Comparison of ENCODE assay signal across 9 mouse cellular contexts in the genomic region with DNA sequence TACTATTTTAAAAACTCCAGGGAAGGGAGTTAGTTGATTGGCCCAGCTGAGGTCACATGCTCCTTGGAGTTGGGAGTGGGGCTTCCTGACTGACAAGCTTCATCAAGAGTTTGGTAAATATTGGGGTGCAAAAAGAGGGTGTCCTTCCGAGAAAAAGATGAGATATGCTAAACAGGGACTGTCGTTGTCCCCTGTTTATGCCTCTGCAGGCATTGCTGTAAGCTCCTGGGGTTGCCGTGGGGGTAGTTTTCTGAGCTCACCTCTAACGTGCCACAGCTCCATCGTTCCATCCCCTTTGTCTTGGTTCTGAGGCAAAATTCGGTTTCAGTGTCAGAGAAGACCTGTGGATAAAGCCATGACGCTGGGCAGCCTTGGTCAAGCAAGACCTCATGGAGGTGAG. TPM values are rescaled to one million over a fixed set of nuclear protein-coding genes. Genes with fewer than 3 reads are reported as not detected.
DNase-seq lines count a peak whose midpoint lies in the region; ATAC-seq and TF ChIP-seq lines count a peak whose summit lies in the region.
"Had no signal": no experiment of that assay in that cellular context is flagged by ENCODE, and none has a peak within 500 bp of the region (broad histone marks: within the 10 kb centered on the region; RNA-seq: fewer than 3 reads in every experiment).

A gene (plus strand): TSS at position 301 of the 400 bp plus-strand sequence.

- intact Hi-C loops in heart, postnatal 14 days (cut with DNase I), result loop anchor here (2.0 kb wide), 1 partner anchor 46 kb away; no protein-coding TSS in a partner anchor

- no peak for ATAC-seq in kidney, embryonic 16.5 days (ENCODE audit: low FRiP score, low TSS enrichment)

- no peak within 1 kb of the TSS for H3K9ac ChIP-seq in kidney, embryonic 16.5 days (replicated peaks; ENCODE audit: low read length)
- H3K9ac ChIP-seq: liver, embryonic 13.5 days had no signal

- TF ChIP-seq CTCF in thymus, adult 2 months (IDR thresholded peaks at IDR 0.05; ENCODE audit: borderline replicate concordance, control insufficient read depth, extremely low read depth, insufficient read depth, low read length, poor library complexity), result no peak

- no peaks in the 10 kb centered on the region for H3K9me3 ChIP-seq in kidney, embryonic 16.5 days (ENCODE audit: low read length)
- H3K9me3 ChIP-seq in limb, embryonic 10.5 days (replicated peaks), result no peaks in the 10 kb centered on the region
- H3K9me3 ChIP-seq: liver, embryonic 13.5 days had no signal

- no peak for TF ChIP-seq POLR2A in thymus, adult 2 months (IDR thresholded peaks at IDR 0.05; ENCODE audit: control insufficient read depth, extremely low read depth, insufficient read depth, low read length, poor library complexity)

- H3K4me1 ChIP-seq in kidney, embryonic 16.5 days (ENCODE audit: insufficient read depth, low read length), result no peaks in the 10 kb centered on the region
- H3K4me1 ChIP-seq in limb, embryonic 10.5 days, result 0 out of 2 replicates have a peak, but pooled peaks cover 3% of the 10 kb centered on the region
- H3K4me1 ChIP-seq in thymus, adult 2 months (replicated peaks; ENCODE audit: control insufficient read depth, insufficient read depth, low read length), result no peaks in the 10 kb centered on the region
- H3K4me1 ChIP-seq: liver, embryonic 13.5 days had no signal

- no peaks in the 10 kb centered on the region for H3K27me3 ChIP-seq in kidney, embryonic 16.5 days (ENCODE audit: insufficient read depth, low read length)
- H3K27me3 ChIP-seq in limb, embryonic 10.5 days (ENCODE audit: low read depth, poor library complexity, severe bottlenecking), result no peaks in the 10 kb centered on the region
- H3K27me3 ChIP-seq in thymus, adult 2 months (ENCODE audit: control insufficient read depth, insufficient read depth, low read length), result no peaks in the 10 kb centered on the region
- H3K27me3 ChIP-seq: liver, embryonic 13.5 days had no signal

- 83% methylated on average over 7 of the region's 7 CpGs for WGBS in kidney, embryonic 16.5 days
- 81% methylated on average over 7 of the region's 7 CpGs for WGBS in limb, embryonic 10.5 days
- WGBS in thymus, adult 2 months, result 87% methylated on average over 7 of the region's 7 CpGs

- no peak within 1 kb of the TSS for H3K4me2 ChIP-seq in kidney, embryonic 16.5 days (replicated peaks; ENCODE audit: low read depth, low read length)
- H3K4me2 ChIP-seq: liver, embryonic 13.5 days had no signal

- DNase-seq in kidney, postnatal 36 days, result no peak
- no peak for DNase-seq in adrenal gland, postnatal 4 days (ENCODE audit: low spot score in 2 of 2)
- DNase-seq in heart, postnatal 14 days, result no peak
- DNase-seq in limb, embryonic 10.5 days (ENCODE audit: low spot score), result no peak
- DNase-seq in thymus, adult 2 months, result no peak
- no peak for DNase-seq in cerebellum, postnatal 14 days
- DNase-seq in right cerebral cortex, adult 18-20 months, result no peak
- DNase-seq: liver, embryonic 13.5 days had no signal

- no peak within 1 kb of the TSS for H3K27ac ChIP-seq in kidney, embryonic 16.5 days (ENCODE audit: low read length)
- H3K27ac ChIP-seq in limb, embryonic 10.5 days, result no peak within 1 kb of the TSS
- H3K27ac ChIP-seq in thymus, adult 2 months (ENCODE audit: control insufficient read depth, insufficient read depth, low read length), result no peak within 1 kb of the TSS
- H3K27ac ChIP-seq: liver, embryonic 13.5 days had no signal

- no peak within 1 kb of the TSS for H3K4me3 ChIP-seq in kidney, embryonic 16.5 days (ENCODE audit: low read length)
- no peak within 1 kb of the TSS for H3K4me3 ChIP-seq in limb, embryonic 10.5 days
- no peak within 1 kb of the TSS for H3K4me3 ChIP-seq in thymus, adult 2 months (ENCODE audit: control insufficient read depth, insufficient read depth, low read length)
- H3K4me3 ChIP-seq: liver, embryonic 13.5 days had no signal

- H3K36me3 ChIP-seq in kidney, embryonic 16.5 days (ENCODE audit: insufficient read depth, low read length), result no peaks in the 10 kb centered on the region
- H3K36me3 ChIP-seq in limb, embryonic 10.5 days, result no peaks in the 10 kb centered on the region
- no peaks in the 10 kb centered on the region for H3K36me3 ChIP-seq in thymus, adult 2 months (ENCODE audit: control insufficient read depth, insufficient read depth, low read length)
- H3K36me3 ChIP-seq: liver, embryonic 13.5 days had no signal

RNA-seq across cellular contexts. Expression of the gene that starts here (rescaled TPM):
- 24.0 and 24.1 TPM in 2 replicates for polyA plus RNA-seq in kidney, embryonic 16.5 days (2015; fragmentation: Nextera tagmentation; extraction: Ambion mirVana)
- 10 to 100 TPM; 38.0 to 38.1 TPM for total RNA-seq in adrenal gland, postnatal 4 days (2021)
- 10 to 100 TPM; 15.1 to 17.9 TPM for total RNA-seq in heart, postnatal 14 days (2021)
- polyA plus RNA-seq in limb, embryonic 10.5 days (2016; fragmentation: Nextera tagmentation; extraction: Ambion mirVana), result 43.8 and 44.0 TPM in 2 replicates
- polyA plus RNA-seq in thymus, adult 2 months (2012; rRNA removed), result 2.9 and 3.9 TPM in 2 replicates
